Mouse (Mus musculus) frontal cortex, postnatal 25 days (tissue): Measurements from ENCODE around the gene Nfkbid.

Source experiments
- DNase-seq, 2 experiments: peaks; one replicate each; pipeline ENCODE4 v3.0.0; 2022; ENCODE audit warnings: low spot score in 2 of 2

Gene Nfkbid

DNA sequence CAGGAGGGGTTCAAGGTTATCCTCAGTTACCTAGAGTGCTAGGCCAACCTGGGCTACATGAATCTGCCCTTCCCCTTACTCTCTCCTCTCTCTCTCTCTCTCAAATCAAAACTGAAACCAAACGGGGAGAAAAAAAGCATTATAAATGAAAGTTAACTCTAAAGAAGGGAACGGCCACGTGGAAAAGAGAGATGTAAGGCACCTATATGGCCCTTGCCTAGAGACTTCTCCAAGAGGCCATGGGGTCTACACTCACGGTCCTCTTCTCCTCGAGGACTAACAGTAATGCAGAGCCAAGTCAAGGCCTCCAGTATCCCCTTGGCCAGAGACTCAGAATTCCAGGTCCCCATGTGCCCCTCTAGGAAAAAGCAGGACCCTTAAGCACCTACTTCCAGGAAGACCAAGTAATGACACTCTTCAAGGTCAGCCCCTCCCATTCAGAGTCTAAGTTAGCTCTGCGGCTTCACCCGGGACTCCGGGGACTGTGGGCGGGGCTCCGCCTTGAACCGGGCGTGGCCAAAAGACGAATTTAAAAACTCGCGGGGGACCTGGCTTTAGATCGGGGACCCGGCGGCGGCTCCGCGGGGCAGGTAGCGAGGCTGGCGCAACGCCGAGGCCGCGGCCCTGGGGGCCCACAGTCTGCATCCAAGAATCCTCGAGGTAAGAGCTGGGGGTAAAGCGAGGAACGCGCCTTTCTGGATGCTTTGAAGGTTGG, at the start of gene Nfkbid:
Gene Nfkbid, plus strand, starts transcription at position 558 of the 715 bp plus-strand sequence.
- DNase-seq = peak in 1 of 2 experiments; percentile 47

DNA sequence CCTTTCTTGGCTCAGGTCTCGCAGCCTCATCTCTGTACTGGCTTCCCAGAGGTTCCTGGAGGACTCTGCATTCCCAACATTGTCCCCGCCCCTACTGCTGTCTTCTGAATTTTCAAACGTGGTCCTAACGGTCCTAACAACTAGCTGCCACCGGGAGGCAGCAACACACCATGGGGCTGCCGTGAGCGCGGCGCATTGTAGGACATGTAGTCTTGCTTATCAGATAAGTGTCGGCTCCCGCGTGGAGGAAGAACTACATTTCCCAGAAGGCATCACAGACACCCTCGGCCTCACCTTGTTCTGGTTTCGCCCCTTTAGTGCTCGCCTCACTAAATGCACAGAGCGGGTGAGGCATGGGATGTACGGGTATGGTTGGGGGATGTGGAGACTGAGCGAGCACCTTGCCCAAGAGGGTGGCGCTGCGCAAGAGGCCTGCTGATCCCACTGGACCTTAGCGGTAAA, 48.0 kb upstream of the Nfkbid start:
- peak; percentile 88 to 93 for DNase-seq

- DNase-seq = no peak
Measured at GRCm38 (mm10) chr7:30380061-30380460, 41.5 kb upstream of the Nfkbid start.

GRCm38 (mm10) chr7:30384106-30384505, 37.4 kb upstream of the Nfkbid start:
- DNase-seq = no peak

DNA sequence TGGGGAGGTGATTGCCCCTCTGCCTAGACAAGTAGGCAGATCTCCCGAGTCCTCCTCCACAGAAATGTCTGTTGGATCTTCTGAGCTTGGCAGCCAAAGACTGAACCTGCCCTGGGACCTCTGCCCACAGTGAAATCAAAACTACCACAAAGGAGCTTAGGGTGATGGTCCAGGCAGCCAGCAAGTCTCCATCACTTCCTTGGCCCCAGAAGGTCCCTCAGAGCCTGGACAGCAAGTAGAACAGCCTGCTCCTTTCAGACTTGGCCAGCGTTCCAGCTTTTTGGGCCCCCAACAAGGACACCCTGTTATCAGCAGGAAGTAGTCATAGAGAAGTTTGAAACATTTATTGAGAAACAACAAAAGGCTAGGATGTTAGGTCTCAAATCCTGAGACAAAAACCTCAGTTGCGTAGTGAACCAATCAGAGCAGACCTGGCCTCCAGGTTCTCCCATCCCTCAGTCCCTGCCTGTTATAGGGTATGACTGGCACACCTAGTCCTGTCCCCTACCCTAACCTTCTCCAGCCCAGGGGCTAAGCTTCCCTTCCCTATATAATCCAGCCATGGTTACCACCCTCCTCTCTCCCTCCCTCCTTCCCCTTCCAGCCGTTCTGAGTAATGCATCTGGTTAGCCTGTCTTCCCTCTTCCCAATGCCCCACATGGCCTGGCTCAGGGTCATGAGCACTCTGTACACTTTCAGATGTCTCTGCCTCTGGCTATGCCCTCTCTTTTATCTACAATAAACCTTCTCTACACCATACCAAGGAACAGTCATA, 28.6 kb upstream of the Nfkbid start:
- no peak for DNase-seq

- no peak for DNase-seq
Measured at GRCm38 (mm10) chr7:30393631-30394030, 27.9 kb upstream of the Nfkbid start.

- DNase-seq = no peak
Measured at GRCm38 (mm10) chr7:30394379-30394778, 27.2 kb upstream of the Nfkbid start.

DNA sequence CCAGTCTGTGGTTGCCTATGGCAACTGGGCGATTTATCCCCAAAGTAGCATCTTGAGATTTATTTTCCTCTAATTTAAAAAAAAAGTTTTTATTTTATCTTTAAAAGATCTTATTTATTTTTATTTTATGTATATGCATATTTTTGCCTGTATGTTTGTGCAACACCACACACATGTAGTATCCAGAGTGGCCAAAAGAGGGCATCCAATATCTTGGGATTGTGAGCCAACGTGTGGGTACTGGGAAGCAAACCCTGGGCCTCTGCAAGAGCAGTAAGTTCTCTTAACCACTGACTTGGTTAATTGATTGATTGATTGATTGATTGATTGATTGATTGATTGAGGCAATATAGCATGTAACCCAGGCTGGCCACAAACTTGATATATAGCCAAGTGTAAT, 26.7 kb upstream of the Nfkbid start:
- DNase-seq = no peak

GRCm38 (mm10) chr7:30399671-30400070, 21.9 kb upstream of the Nfkbid start:
- DNase-seq = no peak

DNA sequence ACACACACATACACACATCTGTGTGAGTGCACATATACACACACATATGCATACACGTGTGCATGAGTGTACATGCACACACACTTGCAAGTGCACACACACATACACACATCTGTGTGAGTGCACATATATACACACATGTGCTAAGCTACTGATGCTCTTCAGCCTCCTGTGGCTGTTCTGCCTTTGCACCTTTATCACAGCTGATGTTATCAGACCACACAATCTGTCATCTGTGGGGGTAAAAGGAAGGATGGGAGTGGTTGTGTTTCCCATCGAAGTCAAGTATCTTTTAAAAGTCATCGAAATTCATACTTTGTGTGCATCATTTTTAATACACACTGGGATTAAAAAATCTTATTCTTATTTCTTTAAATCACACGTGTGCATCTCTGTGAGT, 19.2 kb upstream of the Nfkbid start:
- no peak for DNase-seq

DNA sequence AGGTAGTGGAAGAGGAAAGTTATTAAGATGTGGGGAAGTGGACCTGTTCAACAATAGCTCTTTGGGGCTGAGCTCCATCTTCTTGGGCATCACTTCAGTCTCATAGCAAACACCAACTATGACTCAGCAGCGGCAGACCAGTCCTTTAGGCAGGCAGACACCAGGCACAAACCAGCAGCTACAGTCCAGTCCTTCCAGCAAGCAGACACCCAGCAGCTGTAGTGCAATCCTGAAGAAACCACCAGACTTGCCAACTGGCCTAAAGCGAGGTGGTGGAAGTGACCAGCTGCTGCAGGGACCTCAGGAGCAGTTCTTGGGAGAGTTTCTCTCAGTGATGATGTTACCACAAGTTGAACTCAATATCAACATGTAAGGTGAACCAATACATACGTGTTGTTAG, 12.9 kb upstream of the Nfkbid start:
- DNase-seq = no peak

- no peak for DNase-seq
Measured at GRCm38 (mm10) chr7:30409789-30410188, 11.7 kb upstream of the Nfkbid start.

DNA sequence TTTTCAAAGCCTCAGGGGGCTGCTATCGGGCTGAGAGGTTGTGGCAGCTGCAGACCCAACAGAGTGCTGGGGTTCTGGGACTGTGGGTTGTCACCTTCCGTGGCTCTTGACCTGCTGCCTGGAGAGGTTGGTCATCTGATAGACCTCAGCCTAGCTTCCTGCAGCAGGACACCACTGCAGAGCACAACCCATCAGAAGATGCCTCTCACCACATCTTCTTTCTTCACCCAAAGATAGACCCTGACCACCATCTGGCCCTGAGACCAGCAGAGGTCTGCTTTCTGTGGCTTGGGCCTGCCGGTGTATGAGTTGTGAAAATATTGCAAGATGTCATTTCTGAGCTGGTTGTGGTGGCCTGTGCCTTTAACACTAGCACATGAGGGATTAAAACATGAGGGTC, 10.5 kb upstream of the Nfkbid start:
- no peak for DNase-seq

DNA sequence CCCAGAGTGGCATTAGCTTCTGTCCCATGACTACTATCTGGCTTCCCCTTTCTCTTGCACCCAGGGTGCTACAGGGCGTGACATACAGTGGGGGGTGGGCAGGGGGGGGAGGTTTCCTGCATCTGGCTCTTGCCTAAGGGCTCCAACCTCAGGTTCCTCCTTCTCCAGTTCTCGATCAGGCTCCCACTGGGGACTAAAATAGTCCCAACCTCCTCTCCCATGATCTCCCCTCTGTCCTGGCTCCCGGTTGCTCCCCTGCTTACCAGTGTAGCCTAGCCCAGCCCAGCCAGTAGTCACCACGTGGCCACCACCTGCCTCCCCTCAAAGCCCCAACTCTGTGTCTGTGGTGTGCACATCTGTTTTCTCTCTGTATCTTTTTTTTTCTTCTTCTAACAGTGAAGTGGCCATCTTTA, 8.8 kb upstream of the Nfkbid start:
- DNase-seq = no peak

DNA sequence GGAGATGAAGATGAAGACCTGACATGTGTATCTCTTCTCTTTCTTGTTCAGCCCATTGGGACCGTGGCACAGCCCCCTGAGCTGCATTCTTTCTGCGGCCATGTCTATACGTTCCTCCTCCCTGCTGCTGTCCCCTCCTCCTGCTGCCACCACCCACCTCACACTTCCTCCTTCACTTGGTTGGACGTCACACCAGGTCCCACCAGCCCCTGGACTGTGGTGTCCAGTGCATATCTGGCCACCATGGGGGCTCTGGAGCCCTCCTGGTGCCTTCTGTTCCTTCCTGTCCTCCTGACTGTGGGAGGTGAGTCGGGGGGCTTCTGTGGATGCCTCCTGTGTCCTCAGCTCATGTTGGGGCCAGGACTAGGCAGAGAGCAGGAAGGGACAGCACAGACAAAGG, 7.9 kb upstream of the Nfkbid start, which contains the start of gene Tyrobp:
Gene Tyrobp, plus strand, starts transcription at position 165 of the 400 bp plus-strand sequence.
- no peak for DNase-seq

DNA sequence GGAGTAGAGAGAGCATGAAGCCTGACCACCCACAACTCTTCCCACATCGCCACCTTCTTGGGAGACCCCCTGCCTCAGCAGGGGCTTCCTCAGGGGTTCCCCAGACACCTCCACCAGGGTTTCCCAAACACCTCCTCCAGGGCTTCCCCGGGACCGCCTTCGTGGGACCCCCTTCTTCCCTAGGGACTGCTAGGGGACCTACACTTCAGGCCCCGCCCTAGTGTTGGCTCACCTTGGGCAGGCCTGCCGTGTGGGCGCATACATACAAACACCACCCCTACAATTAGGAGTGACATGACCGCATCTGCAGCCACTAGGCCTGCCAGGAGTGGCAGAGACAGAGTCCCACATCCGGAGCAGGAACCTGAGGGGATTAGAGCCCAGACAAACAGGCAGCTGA, 3.7 kb upstream of the Nfkbid start:
- no peak for DNase-seq

- no peak for DNase-seq
Measured at GRCm38 (mm10) chr7:30419561-30420499, 1.7 kb upstream of the Nfkbid start, which contains the start of gene Hcst. Gene Hcst (minus strand): TSS chr7:30419854.

DNA sequence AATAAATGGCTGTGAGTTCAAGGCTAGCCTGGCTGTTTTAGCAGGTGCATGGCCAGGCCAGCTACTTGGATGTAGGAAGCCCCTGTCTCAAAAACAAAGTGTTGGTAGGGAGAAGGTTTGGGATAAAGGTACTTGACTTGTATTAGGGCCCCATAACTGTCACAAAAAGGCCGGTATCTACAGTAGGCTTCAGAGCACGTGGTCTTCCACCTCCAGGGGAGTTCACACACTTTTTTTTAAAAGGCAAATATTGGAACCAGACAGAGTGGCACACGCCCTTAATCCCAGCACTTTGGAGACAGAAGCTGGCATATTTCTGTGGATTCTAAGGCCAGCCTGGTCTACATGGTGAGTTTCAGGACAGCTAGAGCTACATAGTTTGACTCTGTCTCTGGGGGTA, 859 bp upstream of the Nfkbid start:
- no peak for DNase-seq

DNA sequence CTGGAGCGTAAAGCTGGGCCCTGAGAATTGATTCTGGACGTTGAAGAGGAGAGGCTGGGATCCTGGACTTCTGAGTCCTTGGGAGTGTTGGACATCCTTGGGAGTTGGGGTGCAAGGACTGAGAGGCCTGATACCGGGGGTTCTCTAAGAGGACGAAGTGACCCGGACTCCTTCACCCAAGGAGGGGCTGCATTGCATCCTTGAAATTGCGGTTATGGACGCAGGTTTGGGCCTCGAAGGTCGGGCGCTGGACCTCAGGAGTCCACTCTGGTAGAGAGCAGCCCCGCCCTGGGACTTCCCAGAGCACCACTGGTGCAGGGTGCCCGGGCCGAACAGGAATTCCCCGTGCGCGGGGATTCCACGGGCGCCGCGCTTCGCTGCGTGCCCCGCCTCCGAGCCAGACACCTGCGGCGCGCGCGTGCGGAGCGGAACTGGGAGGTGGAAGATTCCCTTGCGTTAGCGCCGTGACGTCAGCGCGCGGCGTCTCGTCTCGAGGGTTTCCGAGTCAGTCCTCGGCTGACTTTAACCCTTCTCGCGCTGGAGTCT, 431 bp downstream of the Nfkbid start:
- peak; percentile 73 to 88 for DNase-seq

- no peak for DNase-seq
Measured at GRCm38 (mm10) chr7:30422560-30422959, 1.0 kb downstream of the Nfkbid start.

DNA sequence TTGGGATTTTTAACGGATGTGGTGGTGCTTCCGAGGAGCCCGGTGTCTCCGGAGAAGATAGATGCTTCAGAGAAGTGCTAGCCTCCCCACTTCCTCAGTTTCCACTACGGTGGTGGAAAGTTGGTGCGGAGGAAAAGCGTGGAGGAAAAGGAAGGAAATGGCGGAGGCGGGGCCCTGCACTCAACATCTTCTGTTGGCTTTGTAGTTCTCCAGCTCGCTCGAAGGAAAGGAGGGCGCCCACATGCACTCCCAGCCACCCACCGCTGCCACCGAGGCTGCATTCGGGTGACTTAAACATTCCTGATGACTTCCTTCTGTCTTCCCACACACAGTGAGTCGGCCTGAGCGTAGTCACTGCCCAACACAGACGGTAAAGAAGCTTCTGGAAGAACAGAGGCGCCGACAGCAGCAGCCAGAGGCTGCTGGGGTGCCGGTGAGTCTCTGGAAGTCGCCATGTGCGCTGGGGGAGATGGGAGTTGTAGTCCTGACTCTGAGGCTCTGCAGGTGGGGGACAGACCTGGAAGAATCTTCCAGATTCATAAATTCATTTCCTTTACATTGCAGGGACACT, 1.6 kb downstream of the Nfkbid start:
- peak in 1 of 2 experiments; percentile 48 for DNase-seq
